Mouse (Mus musculus): Measurements from ENCODE around the gene Ly6g6e. TPM values are rescaled to one million over a fixed set of nuclear protein-coding genes. Genes with fewer than 3 reads are reported as not detected.
A peak's percentile ranks its signal among the peaks of the same experiment; 100 is the strongest.

The Ly6g6e gene
- total RNA-seq, 2 experiments from 2014 or later, result 2.3 to 6.2 TPM

GRCm38 (mm10) chr17:35070556-35071229 is 6.0 kb upstream of the Ly6g6e start:
- DNase-seq (ENCODE audit: low spot score in 2 of 2), result no peak

- no peak for DNase-seq (ENCODE audit: low spot score in 2 of 2)
Observed at GRCm38 (mm10) chr17:35071454-35071853, 5.2 kb upstream of the Ly6g6e start.

GRCm38 (mm10) chr17:35074097-35074496 is 2.6 kb upstream of the Ly6g6e start:
- DNase-seq (ENCODE audit: low spot score in 2 of 2), result no peak

GRCm38 (mm10) chr17:35077285-35077684 is 583 bp downstream of the Ly6g6e start:
- no peak for DNase-seq (ENCODE audit: low spot score in 2 of 2)

- DNase-seq (ENCODE audit: low spot score in 2 of 2), result no peak
Observed at GRCm38 (mm10) chr17:35077786-35078233, 1.1 kb downstream of the Ly6g6e start, which contains the start of gene Ly6g6d. TSS of gene Ly6g6d (minus strand) at chr17:35078065.

- DNase-seq (ENCODE audit: low spot score in 2 of 2), result no peak
Observed at GRCm38 (mm10) chr17:35079778-35080177, 3.1 kb downstream of the Ly6g6e start.

GRCm38 (mm10) chr17:35080248-35080647 is 3.5 kb downstream of the Ly6g6e start:
- DNase-seq (ENCODE audit: low spot score in 2 of 2), result no peak

GRCm38 (mm10) chr17:35080710-35081109 is 4.0 kb downstream of the Ly6g6e start:
- DNase-seq (ENCODE audit: low spot score in 2 of 2), result no peak

- DNase-seq (ENCODE audit: low spot score in 2 of 2), result no peak
Observed at GRCm38 (mm10) chr17:35082841-35083576, 6.3 kb downstream of the Ly6g6e start.

GRCm38 (mm10) chr17:35083929-35084497 is 7.3 kb downstream of the Ly6g6e start:
- DNase-seq (ENCODE audit: low spot score in 2 of 2), result no peak

- no peak for DNase-seq (ENCODE audit: low spot score in 2 of 2)
Observed at GRCm38 (mm10) chr17:35085208-35085865, 8.6 kb downstream of the Ly6g6e start, which contains the start of gene Ly6g6f. TSS of gene Ly6g6f (minus strand) at chr17:35085610.

- no peak for DNase-seq (ENCODE audit: low spot score in 2 of 2)
Observed at GRCm38 (mm10) chr17:35088151-35088550, 11.4 kb downstream of the Ly6g6e start.

GRCm38 (mm10) chr17:35088825-35089644 is 12.3 kb downstream of the Ly6g6e start, which contains the start of gene Abhd16a:
TSS of gene Abhd16a (plus strand) at chr17:35089263.
- DNase-seq (ENCODE audit: low spot score in 2 of 2), result peak; percentile 92 to 96

GRCm38 (mm10) chr17:35090166-35090932 is 13.6 kb downstream of the Ly6g6e start:
- DNase-seq (ENCODE audit: low spot score in 2 of 2), result no peak

- no peak for DNase-seq (ENCODE audit: low spot score in 2 of 2)
Observed at GRCm38 (mm10) chr17:35092403-35093198, 15.9 kb downstream of the Ly6g6e start.

GRCm38 (mm10) chr17:35094475-35095365 is 18.0 kb downstream of the Ly6g6e start:
- DNase-seq (ENCODE audit: low spot score in 2 of 2), result no peak

- DNase-seq (ENCODE audit: low spot score in 2 of 2), result no peak
Observed at GRCm38 (mm10) chr17:35096597-35096996, 19.9 kb downstream of the Ly6g6e start.

- DNase-seq (ENCODE audit: low spot score in 2 of 2), result peak; percentile 57 to 71
Observed at GRCm38 (mm10) chr17:35097164-35097655, 20.5 kb downstream of the Ly6g6e start.
